Mouse (Mus musculus) heart, adult 8-10 months (tissue): Measurements from ENCODE around the gene Napsa. TPM values are rescaled to one million over a fixed set of nuclear protein-coding genes. Genes with fewer than 3 reads are reported as not detected.

Source experiments
- DNase-seq: peaks from one replicate; pipeline ENCODE4 v3.0.0; 2022; ENCODE audit warnings: low spot score
- total RNA-seq, 4 experiments: library from RNA; stranded (reverse); gene quantifications; 2 replicates each; pipeline ENCODE4 v1.2.4; 2022

Napsa gene
- total RNA-seq, 4 experiments from 2014 or later: 0.28 to 1.9 (median 0.37) TPM

DNA sequence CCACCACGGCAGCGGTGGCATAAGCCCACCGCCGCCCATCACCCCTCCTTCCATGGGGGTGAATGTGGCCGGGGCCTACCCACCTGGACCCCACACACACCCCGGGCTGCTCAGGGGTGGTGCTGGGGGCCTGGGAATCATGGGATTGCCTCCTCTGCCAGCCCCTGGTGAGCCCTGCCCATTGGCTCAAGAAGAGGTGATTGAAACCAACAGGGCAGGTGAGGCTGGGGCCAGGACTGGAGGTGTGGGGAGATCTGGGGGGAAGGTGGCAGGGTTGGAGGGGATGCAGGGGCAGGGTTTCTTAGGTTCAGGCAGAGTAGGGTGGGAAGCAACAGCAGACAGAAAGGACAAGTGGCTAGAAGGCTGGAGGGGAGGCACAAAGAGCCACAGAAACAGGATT is 23.9 kb downstream of the Napsa start:
- no peak for DNase-seq

DNA sequence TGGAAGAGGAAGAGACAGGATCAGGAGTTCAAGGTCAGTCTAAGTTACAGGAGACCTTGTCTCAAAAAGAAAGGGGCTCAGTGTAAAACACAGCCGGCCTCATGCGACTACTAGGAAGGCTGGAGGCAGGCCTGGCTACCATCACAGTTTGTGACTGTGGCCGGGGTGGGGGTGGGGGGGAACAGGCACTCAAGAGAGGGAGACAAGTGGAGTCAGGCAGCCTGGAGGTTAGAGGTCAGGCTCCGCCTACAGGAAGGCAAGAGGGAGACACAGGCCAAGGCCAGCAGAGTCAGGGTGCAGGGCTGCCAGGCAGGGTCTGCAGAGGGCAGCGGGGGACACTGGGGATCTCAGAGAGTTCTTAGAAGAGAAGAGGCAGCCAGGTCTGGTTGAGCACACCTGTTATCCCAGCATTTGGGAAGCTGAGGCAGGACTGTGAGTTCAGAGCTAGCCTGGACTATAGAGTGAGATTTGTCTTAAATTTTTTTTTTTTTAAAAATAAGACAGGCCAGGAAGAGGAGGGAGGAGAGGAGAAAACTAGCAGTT is 24.9 kb downstream of the Napsa start:
- DNase-seq: no peak

DNA sequence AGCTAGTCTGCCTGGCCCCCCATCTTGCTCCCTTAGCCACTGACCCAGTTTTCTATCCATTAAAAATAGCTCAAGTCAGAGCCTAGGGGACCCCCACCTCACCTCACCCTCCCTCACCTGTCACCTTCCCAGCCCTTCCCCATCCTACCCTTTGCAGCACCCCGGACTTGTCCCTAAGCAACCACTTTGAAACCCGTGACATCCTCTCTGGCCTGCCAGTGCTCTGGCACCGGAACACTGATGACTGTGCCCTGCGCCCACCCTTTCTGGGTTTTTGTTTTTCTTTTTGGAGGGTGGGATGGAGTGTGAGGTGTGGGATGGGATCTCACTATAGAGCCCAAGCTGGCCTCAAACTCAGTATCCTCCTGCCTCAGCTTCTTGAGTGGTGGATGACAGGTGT is 25.5 kb downstream of the Napsa start:
- DNase-seq: no peak

DNA sequence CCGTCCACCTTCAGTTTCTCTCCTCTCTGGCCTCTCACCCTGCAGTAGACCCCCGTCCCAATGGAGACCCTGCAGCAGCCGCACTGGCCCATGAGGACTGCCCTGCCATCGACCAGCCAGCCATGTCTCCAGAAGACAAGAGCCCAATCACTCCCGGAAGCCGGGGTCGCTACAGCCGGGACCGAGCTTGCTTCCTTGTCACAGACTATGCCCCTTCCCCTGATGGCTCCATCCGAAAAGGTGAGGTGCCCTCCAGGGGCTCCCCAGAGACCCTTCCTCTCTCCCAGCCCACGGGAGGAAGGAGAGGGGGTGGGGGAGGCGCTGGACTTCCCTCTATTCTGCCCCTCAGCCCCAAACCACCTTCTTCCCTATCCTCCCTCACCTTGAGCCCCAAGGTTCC is 26.2 kb downstream of the Napsa start:
- no peak for DNase-seq

DNA sequence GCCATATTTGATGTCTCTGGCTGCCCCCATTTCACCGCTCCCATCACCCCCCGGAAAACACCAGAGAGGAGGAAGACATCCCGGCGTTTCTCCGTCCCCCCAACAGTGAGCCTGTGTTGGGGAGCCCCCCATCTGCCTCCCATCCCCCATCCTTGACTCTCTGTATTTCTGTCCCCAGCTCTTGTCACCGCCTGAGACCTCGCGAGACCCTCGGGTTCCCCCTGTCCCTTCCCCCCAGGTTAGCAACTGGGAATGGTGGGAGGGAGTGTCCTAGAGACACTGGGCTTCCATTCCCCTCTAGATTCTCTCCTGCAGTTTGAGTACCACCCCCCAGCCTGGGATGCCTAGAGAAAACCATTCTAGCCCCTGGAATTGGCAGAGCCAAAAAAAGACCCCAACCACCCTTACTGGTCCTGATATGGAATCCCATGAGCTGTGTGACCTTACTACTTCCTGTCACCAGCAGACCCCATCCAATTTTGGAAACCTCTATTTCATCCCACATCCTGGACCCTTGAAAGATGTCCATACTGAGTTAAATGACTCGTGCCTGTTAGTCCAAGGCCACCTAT is 28.6 kb downstream of the Napsa start:
- DNase-seq: no peak

DNA sequence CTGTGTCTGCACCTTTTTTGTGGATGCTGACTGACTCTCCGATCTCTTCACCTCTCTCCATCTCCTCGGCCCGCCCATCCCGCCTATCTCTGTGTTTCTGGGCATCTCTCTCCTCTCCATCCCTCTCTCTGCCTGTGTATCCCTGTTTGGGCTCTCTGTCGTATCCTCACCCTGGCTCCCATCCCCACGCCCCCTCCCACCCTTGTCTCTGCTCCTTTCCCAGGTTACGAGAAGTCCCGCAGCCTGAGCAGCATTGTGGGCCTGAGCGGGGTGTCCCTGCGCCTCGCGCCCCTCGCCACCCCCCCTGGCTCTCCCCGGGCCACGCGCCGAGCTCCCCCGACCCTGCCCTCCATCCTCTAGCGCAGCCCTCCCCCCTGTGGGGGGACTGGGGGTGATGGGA is 29.5 kb downstream of the Napsa start:
- no peak for DNase-seq

DNA sequence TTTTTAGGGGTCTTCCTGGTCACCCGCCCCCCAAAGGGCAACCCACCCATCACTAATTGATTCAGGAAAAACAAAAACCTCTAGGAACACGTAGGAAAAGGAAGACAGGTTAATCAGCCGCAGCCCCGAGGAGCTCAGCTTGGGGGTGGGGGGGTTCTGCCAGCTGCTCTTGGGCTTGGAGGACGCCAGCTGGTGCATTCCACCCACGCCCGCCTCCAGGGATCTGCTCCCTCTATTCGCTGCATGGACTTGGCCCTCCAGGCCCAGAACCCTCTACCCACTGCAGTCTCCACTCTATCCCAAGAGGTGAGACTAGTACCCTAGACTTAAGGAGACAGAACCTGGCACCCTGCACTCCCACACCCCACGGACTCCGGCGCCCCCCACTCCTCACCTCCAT is 30.3 kb downstream of the Napsa start:
- no peak for DNase-seq

DNA sequence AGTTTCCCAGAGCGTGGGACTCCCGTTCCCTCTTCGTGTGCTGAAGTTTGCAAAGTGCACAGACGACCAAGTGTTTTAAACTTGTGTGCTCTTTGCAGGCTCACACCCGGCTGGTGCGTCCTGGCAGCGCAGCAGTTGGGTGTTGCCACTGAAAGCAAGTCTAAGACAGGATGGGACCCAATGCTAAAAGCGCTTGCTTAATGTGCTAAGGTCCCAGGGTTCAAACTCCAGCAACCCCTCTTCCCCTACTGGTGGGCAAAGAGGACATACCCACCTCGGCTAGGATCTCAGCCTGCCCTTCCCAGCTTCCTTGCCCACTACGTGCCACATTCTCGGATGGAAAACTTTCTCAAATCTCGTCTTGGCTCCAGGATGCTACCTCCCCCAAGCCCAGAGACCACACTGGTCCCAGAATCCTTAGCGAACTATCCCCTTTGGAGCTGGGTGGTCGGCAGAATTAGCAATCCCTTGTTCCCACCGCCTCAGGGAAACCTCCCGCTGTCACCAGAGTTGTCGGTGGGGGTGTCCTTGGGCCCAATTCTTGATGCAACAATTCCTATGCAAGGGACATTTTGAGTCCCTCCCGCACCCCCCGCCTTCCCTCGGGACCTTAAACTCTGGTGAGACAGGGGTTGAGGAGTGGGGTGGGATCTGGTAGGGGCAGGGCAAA is 31.1 kb downstream of the Napsa start:
- DNase-seq: no peak

DNA sequence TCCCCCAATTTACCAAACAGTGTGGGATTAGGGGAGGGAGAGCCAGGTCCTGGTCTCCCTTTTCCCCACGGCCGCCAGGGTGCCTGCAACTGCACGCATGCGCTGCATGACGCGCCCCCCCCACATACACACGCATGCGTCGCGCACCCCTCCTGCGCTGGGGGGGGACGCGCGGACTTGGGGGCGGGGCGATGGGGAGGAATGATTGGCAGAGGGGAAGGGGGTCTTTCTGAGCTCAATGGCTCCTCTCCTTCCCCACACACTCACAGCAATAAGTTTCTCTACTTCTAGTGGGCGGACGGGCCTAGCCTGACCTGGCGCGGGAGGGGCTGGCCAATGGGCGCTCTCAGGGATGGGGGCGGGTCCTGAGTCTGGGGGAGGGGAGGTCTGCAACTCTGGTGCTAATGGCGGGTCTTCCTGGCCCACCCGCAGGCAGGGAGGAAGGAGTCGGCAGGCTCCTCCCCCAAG is 32.0 kb downstream of the Napsa start:
- DNase-seq: no peak

DNA sequence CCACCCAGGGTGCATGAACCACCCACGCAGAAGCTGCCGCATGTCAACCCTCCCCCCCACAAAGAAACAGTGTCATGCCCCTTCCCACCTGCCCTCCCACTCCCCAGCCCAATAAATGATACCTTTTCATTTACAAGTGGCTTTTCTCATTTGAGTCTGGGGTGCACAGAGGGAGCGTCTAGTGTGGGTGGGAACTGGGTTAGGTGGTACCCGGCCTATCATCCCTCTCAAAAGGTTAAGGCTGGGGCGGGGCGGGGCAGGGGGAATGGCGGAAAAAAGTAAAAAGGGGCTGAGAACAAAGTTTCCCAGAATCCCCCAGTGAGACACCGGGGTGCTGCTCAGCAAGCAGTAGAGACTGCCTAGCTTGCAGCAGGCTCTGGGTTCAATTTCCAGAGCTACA is 32.4 kb downstream of the Napsa start:
- DNase-seq: no peak

DNA sequence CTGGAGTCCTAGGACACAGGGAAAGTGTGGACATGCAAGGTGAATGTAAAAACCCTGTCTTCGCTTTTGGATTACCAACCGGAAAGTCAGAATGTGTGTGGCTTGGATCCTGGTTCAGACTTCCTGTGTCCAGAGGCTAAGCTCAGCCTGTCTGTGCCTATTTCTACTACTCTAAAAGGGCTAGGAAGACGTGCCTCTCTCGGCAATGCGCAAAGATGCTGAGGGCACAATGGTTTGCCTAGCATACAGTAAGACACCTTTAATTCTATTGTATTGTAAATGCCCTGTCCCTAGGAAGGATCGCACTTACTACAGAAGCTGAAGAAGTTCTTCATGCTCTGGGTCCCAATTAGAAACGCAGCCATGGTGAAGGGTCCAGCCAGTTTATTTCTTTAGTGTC is 33.3 kb downstream of the Napsa start:
- no peak for DNase-seq

DNA sequence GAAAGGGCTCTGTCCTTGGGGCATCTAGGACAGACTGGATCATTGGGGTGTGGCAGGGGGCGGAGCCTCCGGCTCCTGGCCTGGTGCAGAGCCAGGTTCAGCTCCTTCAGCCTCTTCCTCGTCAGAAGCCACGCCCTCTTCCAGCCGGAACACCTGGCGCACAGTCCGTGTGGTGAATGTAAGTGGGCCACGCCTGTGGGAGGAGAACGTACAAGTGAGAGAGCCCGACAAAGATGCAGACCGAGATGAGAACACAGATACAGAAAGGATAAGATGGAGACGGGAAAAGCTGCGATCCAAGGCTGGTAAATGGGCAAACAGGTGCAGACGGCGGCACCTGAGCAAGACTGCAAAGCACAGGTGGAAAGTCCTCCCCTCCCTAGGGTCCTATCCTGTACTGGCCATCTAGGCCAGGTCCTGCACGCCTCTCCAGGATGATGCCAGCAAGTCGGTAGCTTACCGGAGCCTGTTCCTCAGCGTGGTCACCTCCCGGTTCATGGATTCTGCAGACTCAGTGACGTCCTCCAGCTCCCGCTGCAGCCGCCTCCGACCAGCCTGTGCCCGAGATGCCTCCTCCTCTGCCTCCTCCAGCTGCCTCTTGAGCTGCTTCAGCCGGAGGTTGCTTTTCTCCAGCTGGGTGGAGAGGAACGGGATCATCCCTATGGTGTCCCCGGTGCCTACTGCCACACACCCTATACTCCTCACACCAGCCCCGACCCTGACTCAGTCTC is 34.2 kb downstream of the Napsa start:
- no peak for DNase-seq

DNA sequence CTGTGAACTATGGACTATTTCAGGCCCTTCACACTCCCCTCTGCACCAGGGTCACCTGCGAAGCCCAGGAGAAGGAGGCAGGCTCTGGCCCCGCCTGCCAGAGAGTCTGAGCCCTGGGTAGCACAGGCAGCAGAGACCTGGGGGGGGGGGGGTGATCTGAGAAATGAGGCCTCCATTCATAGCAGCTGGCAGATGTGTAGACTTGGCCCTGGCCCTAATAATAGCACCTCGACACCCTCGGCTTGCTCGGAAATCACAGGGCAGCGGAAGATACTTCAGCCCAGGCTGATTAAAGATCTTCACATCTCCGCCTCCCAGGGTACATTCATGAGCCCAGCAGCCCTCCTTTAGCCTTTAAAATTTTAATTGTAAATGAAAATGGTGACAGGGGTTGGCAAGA is 40.0 kb downstream of the Napsa start:
- DNase-seq: no peak

DNA sequence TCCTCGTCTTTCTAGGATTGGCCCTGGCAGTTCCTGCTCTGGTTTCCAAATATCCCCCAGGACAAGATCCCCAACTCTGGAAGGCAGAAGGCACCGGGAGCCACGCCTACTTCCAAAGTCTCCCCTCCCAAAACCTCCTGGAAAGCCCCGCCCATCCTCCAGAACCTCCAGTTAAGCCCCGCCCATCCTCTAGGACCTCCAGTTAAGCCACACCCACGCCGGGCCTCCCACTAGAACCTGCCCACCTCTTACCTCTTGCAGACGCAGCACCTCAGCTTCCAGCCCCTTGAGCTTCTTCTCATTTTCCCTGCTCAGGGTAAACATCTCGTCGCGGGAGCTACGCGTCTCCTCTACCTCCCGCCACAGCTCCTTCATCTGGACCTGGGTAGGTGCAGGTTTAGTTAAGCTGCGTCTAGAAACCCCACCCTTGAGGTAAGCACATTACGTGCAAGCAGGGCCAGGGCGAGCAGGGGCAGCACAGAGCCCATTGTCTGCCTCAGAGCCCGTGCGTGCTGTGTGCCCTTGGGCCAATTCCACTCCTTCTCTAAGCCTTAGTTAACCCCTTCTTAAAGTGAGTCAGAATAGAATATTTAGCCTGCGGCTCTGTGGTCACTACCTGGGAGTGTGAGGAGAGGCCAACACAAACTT is 42.0 kb downstream of the Napsa start:
- DNase-seq: no peak

DNA sequence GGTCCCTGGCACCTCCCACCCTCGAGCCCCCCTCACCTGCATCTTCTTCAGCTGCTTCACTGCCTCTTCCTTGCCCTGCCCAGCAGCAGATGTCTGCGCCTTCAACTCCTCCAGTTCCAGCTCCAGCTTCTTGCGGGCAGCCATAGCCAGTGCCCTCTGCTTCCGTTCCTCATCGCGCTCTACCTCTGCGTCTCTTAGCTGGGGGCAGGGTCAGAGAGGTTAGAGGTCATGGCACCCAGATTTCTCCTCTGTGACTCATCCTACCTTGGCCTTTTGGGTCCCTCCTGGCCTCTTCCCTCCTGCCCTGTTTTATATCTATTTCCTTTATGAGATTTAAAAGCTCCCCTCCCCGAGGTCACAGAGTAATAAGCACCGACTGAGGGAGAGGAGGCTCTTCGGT is 43.1 kb downstream of the Napsa start:
- DNase-seq: no peak

DNA sequence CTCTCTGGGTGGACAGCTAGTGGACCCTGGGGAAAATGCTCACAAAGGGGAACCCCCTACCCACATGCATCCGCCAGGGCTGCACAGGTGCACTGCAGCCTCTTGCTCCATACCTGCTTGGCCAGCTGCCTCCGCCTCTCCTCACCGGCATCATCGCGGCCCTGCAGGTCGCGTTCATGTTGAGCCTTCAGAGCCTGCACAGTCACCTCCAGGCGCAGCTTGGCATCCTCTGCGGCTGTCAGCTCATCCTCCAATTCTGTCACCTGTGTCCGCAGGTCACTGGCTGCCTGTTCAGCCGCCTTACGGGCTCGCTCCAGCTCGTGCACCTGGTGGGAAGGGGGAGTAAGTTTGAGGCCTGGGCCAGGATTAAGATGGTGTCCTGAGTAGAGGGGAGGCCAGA is 43.8 kb downstream of the Napsa start:
- DNase-seq: no peak

DNA sequence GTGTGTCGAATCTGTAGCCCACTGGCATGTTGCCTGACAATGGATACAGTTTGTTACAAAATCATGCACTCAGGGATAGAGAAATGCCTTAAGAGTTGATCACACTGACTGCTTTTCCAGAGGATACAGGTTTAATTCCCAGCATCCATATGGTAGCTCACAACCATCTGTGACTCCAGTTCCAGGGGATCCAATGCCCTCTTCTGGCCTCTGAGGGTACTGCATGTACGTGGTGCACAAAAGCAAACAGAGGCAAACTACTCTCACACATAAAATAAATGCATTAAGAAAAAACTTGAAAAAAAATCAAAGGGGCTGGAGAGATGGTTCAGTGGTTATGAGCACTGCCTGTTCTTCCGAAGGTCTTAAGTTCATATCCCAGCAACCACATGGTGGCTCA is 44.9 kb downstream of the Napsa start:
- no peak for DNase-seq

DNA sequence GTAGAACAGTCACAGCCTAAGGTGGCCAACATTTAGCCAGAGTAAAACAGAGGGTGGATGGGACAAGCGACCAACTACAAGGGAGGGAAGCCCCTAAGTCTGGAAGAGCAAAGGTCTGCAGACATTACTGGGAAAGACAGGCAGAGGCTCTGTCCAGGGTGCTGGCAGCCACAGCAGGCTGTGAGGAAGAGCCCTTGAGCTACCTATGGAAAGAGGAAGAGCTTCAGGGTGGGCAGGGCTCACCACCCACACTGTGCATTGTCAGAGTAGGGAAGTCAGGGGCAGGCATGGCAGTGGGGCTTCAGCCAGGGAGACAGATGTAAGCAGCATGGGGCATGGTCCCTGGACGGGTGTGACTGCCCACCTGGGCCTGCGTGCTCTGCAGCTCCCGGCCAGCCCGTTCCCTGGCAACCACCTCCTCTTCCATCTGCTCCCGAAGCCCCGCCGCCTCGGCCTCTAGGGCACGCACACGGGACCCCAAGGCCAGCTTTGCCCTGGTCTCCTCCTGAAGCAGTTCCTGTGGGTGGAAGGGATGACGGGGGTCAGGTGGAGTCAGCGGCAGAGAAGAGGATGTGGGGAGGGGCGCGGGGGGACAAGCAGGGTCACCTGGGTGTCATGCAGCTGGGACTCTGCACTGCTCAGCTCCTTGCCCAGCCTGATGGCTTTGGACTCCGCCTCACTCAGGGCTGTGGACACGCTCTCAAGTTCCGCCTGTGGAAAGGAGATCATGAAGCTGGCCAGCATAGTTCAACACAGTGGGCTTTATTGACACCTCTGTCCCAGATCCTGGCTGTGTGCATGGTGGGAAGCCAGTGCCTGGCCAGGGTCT is 51.7 kb downstream of the Napsa start:
- no peak for DNase-seq

DNA sequence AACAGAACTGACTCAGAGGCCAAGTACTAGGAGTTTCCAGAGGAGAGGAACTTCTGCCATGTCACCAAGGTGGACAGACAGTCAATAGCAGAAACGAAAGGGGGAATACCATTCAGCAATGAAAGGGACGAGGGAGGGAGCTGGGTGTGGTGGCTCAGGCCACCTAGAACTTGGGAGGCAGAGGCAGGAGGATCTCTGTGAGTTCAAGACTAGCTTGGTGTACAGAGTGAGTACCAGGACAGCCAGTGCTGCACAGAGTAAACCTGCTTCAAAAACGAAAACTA is 52.3 kb downstream of the Napsa start:
- DNase-seq: no peak

DNA sequence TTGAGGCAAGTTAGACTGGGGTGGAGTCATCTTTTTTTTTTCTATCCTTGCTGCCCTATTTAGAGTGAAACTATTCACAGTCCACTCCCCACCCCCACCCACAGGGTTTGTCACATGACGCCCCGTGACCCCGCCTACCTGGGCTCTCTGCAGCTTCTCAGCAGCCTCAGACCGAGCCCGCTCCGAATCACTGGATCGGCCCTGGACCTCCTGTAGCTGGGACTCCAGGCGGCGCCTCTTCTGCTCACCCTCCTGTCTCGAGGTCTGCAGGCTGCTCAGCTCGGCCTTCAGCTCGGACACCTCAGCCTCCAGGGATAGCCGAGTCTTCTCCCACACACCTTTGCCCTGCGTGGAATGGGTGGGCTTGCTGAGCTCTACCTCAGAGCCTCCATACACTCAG is 52.6 kb downstream of the Napsa start:
- DNase-seq: no peak

DNA sequence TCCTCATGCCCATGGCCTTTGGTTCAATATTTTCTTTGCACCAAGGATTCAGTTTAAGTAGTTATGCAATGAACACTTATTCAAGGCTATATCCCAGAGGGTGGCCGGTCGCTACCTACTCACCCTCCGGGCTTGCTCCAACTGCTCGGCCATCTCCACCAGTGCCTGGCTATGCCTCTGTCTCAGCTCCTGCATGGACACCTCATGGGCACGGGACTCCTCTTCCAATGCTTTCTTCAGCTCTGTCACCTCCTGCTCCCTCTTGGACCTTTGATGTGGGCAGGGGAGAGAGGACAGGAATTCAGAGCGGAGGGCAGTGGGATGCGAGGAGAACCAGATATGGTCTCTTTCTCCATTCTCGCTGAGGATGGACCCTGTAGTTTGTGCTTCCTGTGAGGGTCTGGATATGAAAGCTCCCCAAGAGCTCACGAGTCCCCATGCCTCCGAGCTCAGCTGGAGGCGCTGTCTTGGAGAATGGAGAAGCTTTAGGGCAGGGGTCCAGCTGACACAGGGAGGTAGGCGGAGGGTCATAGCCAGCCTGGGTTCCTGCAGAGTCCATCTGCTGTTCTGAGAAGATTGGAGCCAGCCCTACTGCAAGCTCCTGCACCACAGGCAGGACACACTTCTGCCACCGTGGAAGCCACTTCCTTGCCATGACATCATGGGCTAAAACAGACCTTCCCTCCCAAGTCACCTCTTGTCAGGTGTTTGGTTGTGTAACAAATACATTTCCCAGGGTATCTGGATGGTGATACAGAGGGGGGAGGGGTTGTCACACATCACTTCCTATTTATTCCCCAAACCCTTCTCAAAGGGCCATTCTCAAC is 53.3 kb downstream of the Napsa start:
- no peak for DNase-seq
